Mouse (Mus musculus) CH12F3 (cell line): ENCODE measurements at regions not wholly inside any gene's neighbourhood (a gene's known extent, or its start where the extent isn't known, plus 50 kb on each side); places are given as distances from the start of the nearest gene placed in this dataset.

Experiments used
- in situ Hi-C: fragments of 300-500 bp; cut with MboI; formaldehyde crosslinking; loops from 2 replicates; pipeline ENCODE4 v1.14.3; 2020; ENCODE audit warnings: low sequenced_read_pairs

- in situ Hi-C loops = no loop called here
These were observed 170.4 kb upstream of the Ptger4 start for GRCm38 (mm10) chr15:5414401-5414800.

GRCm38 (mm10) chr15:5416031-5416430, 172.0 kb upstream of the Ptger4 start:
- in situ Hi-C loops = no loop called here

- in situ Hi-C loops = no loop called here
These were observed 182.7 kb upstream of the Ptger4 start for GRCm38 (mm10) chr15:5426641-5427040.

GRCm38 (mm10) chr15:5427319-5428048, 183.5 kb upstream of the Ptger4 start:
- in situ Hi-C loops = no loop called here

- in situ Hi-C loops = no loop called here
These were observed 188.0 kb upstream of the Ptger4 start for GRCm38 (mm10) chr15:5432018-5432417.

- in situ Hi-C loops = no loop called here
These were observed 193.0 kb upstream of the Ptger4 start for GRCm38 (mm10) chr15:5437020-5437419.

GRCm38 (mm10) chr15:5446040-5446755, 202.2 kb upstream of the Ptger4 start:
- in situ Hi-C loops = no loop called here

GRCm38 (mm10) chr15:5446756-5447314, 202.8 kb upstream of the Ptger4 start:
- in situ Hi-C loops = no loop called here

- in situ Hi-C loops = no loop called here
These were observed 203.9 kb upstream of the Ptger4 start for GRCm38 (mm10) chr15:5447707-5448496.

GRCm38 (mm10) chr15:5459083-5459482, 215.1 kb upstream of the Ptger4 start:
- in situ Hi-C loops = no loop called here

GRCm38 (mm10) chr15:5459580-5459979, 215.6 kb upstream of the Ptger4 start:
- in situ Hi-C loops = no loop called here

- in situ Hi-C loops = no loop called here
These were observed 218.7 kb upstream of the Ptger4 start for GRCm38 (mm10) chr15:5462651-5463050.

- in situ Hi-C loops = no loop called here
These were observed 220.7 kb upstream of the Ptger4 start for GRCm38 (mm10) chr15:5464732-5465131.

- in situ Hi-C loops = no loop called here
These were observed 224.6 kb upstream of the Ptger4 start for GRCm38 (mm10) chr15:5468535-5469073.

- in situ Hi-C loops = no loop called here
These were observed 231.5 kb upstream of the Ptger4 start for GRCm38 (mm10) chr15:5475389-5475995.

- in situ Hi-C loops = no loop called here
These were observed 249.3 kb upstream of the Ptger4 start for GRCm38 (mm10) chr15:5493286-5493685.

- in situ Hi-C loops = no loop called here
These were observed 251.3 kb upstream of the Ptger4 start for GRCm38 (mm10) chr15:5495187-5495849.

GRCm38 (mm10) chr15:5495954-5496353, 252.0 kb upstream of the Ptger4 start:
- in situ Hi-C loops = no loop called here

GRCm38 (mm10) chr15:5504502-5504901, 260.5 kb upstream of the Ptger4 start:
- in situ Hi-C loops = no loop called here
